Mouse (Mus musculus) limb, embryonic 11.5 days (tissue): Measurements from ENCODE around the gene Exosc3. TPM values are rescaled to one million over a fixed set of nuclear protein-coding genes. Genes with fewer than 3 reads are reported as not detected.
A peak's percentile ranks its signal among the peaks of the same experiment; 100 is the strongest.

ENCODE experiments used
- ATAC-seq: fragments of 200-750 bp; cut with Nextera tagmentation; 2 replicates; pipeline ENCODE4 v1.8.0; 2017; ENCODE audit warnings: low read depth; ENCODE audit not compliant: insufficient number of reproducible peaks, low FRiP score, low TSS enrichment
- DNase-seq: peaks from one replicate; pipeline ENCODE4 v3.0.0-alpha.2; 2015; ENCODE audit warnings: low spot score
- H3K27ac ChIP-seq: fragments of 300-500 bp; sonication (generic); replicated peaks from 2 replicates; pipeline ENCODE4 v1.5.1; 2014; ENCODE audit warnings: low read depth, mild to moderate bottlenecking, low read length
- H3K27me3 ChIP-seq: fragments of 300-500 bp; sonication (generic); 2 replicates; pipeline ENCODE4 v1.6.1; 2014; ENCODE audit warnings: mild to moderate bottlenecking, low read length, mixed read lengths; ENCODE audit not compliant: control insufficient read depth, insufficient read depth
- H3K36me3 ChIP-seq: fragments of 300-500 bp; sonication (generic); 2 replicates; pipeline ENCODE4 v1.6.1; 2014; ENCODE audit warnings: mild to moderate bottlenecking, low read length, moderate library complexity, mixed read lengths; ENCODE audit not compliant: control insufficient read depth, insufficient read depth
- H3K4me1 ChIP-seq: fragments of 300-500 bp; sonication (generic); 2 replicates; pipeline ENCODE4 v1.6.1; 2014; ENCODE audit warnings: low read length, mixed read lengths; ENCODE audit not compliant: control insufficient read depth, insufficient read depth
- H3K4me2 ChIP-seq: fragments of 300-500 bp; sonication (generic); 2 replicates; pipeline ENCODE4 v1.6.1; 2014; ENCODE audit warnings: low read depth, mild to moderate bottlenecking, moderate library complexity; ENCODE audit not compliant: severe bottlenecking
- H3K4me3 ChIP-seq: fragments of 300-500 bp; sonication (generic); 2 replicates; pipeline ENCODE4 v1.5.1; 2014; ENCODE audit warnings: low read depth, low read length
- H3K9ac ChIP-seq: fragments of 300-500 bp; sonication (generic); 2 replicates; pipeline ENCODE4 v1.6.1; 2014; ENCODE audit warnings: mild to moderate bottlenecking, low read length
- H3K9me3 ChIP-seq: fragments of 300-500 bp; sonication (generic); 2 replicates; pipeline ENCODE4 v1.6.1; 2016; ENCODE audit warnings: low read length; ENCODE audit not compliant: control insufficient read depth
- WGBS: fragments of 180-500 bp; shearing (Covaris S2); extraction: QIAGEN DNeasy Blood & Tissue Kit; methylation state at CpG from one replicate; pipeline ENCODE4 v1.1.7; 2014; 5-methylcytosine and 5-hydroxymethylcytosine counted together
- polyA plus RNA-seq: library from polyadenylated mRNA; unstranded; fragments of >200 nt; fragmentation: Nextera tagmentation; extraction: Ambion mirVana; gene quantifications from 2 replicates; pipeline ENCODE4 v1.2.1, GENCODE M21; 2014

Gene Exosc3
- polyA plus RNA-seq, 1 experiment from 2014 or later = 111 TPM

DNA sequence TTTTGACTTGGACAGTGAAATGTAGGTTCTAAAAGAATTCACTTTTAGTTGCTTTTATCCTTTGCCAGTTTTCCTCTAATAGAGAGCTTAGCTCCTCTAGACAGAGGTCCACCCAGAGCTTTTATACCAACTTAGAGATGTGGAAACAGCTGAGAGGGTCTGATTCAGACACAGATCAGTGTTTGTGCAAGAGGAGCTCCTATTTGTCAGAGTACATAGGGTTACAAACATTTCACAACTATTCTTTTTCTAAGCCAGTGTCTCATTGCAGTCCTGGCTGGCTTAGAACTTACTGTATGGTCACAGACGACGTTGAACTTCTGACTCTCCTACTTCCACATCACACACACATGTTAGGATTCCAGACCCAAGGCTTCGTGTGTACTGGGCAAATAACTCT is 14.1 kb upstream of the Exosc3 start:
- H3K4me3 ChIP-seq = no peak overlapping the region
- no peaks in the 10 kb centered on the region for H3K9me3 ChIP-seq
- no peaks in the 10 kb centered on the region for H3K27me3 ChIP-seq
- no peaks in the 10 kb centered on the region for H3K4me1 ChIP-seq
- DNase-seq (no peak), ATAC-seq (no peak)
- H3K4me2 ChIP-seq = no peak overlapping the region
- H3K9ac ChIP-seq = no peak overlapping the region
- WGBS = 85% methylated on average over 3 of the region's 3 CpGs
- H3K36me3 ChIP-seq = peaks cover 2% of the 10 kb centered on the region; the same call in 1 of the 2 replicates
- no peak overlapping the region for H3K27ac ChIP-seq

DNA sequence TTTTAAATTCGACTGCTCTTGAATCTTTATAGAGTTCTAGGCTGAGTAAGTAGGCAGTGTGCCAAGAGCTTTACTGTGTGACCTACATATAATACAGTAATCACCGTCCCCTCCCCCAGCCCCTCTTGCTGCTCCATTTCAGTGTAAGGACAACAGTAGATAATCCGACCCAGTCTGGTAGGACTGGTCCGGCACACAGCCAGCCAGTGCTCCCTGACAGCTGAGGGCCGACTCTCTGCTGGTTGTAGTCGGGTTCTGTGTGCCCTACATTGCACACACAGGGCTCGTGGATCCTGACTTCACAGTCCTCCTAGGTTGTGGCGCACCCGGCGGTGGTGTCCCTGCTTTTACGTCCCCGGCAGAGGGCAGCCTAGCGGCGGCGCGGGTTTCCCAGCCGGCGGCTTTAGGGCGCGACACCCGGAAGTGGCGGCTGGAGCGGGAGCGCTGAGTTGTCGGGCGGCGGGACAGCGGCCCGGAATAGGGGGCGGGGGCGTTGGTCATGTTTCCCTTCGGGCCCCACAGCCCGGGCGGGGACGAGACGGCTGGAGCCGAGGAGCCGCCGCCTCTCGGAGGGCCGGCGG is 773 bp downstream of the Exosc3 start, which contains the start of gene Dcaf10:
TSS of gene Dcaf10 (plus strand) at position 433 of the 581 bp plus-strand sequence.
- DNase-seq (peak; percentile 97), ATAC-seq (peak; percentile 91)
- Histone ChIP-seq H3K36me3 (no peaks in the 10 kb centered on the region; the same call in 1 of the 2 replicates), H3K4me3 (peak within 1 kb of the TSS; percentile 88), H3K4me1 (peaks cover 15% of the 10 kb centered on the region), H3K9ac (peak within 1 kb of the TSS; percentile 92), H3K9me3 (no peaks in the 10 kb centered on the region), H3K27ac (peak within 1 kb of the TSS; percentile 95), H3K4me2 (peak within 1 kb of the TSS; percentile 65), H3K27me3 (no peaks in the 10 kb centered on the region)
- WGBS = 2% methylated on average over 42 of the region's 42 CpGs

GRCm38 (mm10) chr4:45341226-45341625 is 1.3 kb downstream of the Exosc3 start:
- no peaks in the 10 kb centered on the region for H3K9me3 ChIP-seq
- WGBS = 66% methylated on average over 9 of the region's 9 CpGs
- no peak for ATAC-seq

DNA sequence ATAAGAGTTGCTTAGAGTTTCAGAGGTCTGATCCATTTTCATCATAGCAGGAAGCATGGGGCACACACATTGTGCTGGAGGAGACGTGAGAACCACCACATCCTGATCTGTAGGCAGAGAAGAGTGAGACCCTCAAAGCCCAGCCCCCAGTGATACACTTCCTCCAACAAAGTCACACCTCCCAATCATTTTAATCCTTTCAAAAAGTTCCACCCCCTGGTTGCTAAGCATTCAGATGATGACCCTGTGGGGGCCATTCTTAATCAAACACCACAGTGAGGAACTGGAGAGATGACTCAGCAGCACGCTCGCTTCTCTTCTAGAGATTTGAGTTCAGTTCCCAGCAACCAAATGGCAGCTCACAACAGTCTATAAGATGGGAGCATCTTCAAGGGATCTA is 10.1 kb downstream of the Exosc3 start:
- no peaks in the 10 kb centered on the region for H3K9me3 ChIP-seq
- H3K4me3 ChIP-seq = no peak overlapping the region
- WGBS = 75% methylated on average over 3 of the region's 3 CpGs
- H3K4me1 ChIP-seq = no peaks in the 10 kb centered on the region
- no peaks in the 10 kb centered on the region for H3K27me3 ChIP-seq
- ATAC-seq = no peak
- H3K36me3 ChIP-seq = no peaks in the 10 kb centered on the region
- no peak overlapping the region for H3K4me2 ChIP-seq
- H3K27ac ChIP-seq = no peak overlapping the region
- DNase-seq = no peak
- no peak overlapping the region for H3K9ac ChIP-seq

More at GRCm38 (mm10) chr4:45341226-45341625, 1.3 kb downstream of the Exosc3 start:
- Histone ChIP-seq H3K9ac (peak overlapping the region; percentile 92; the same call in 1 of the 2 replicates), H3K36me3 (no peaks in the 10 kb centered on the region; the same call in 1 of the 2 replicates), H3K4me2 (peak overlapping the region; percentile 65; the same call in 1 of the 2 replicates), H3K4me1 (peaks cover 15% of the 10 kb centered on the region), H3K4me3 (peak overlapping the region; percentile 88; the same call in 1 of the 2 replicates), H3K27ac (no peak overlapping the region; the same call in 1 of the 2 replicates), H3K27me3 (no peaks in the 10 kb centered on the region)
- DNase-seq = no peak

DNA sequence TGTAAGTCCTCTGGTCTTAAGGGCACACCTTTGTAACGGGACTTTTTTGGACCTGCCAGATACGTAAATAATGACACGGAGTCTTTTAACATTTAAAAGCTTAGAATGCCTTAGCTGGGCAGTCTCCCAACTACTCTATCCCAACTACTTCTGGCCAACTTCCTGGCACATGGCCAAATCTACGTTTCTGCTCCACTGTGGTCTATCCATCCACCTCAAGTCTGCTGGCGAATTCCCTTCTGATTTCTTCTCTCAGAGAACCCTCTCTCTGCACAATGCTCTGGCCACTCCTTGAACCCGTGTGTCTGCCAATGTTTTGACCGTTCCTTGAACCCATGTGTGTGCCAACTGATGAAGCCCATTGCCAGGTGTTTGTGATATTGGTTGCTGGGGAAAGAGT is 11.4 kb downstream of the Exosc3 start:
- DNase-seq (no peak), ATAC-seq (no peak)
- Histone ChIP-seq H3K27me3 (no peaks in the 10 kb centered on the region), H3K36me3 (no peaks in the 10 kb centered on the region), H3K9ac (no peak overlapping the region), H3K9me3 (no peaks in the 10 kb centered on the region), H3K27ac (no peak overlapping the region), H3K4me1 (no peaks in the 10 kb centered on the region), H3K4me3 (no peak overlapping the region), H3K4me2 (no peak overlapping the region)
- WGBS = 88% methylated on average over 7 of the region's 7 CpGs

DNA sequence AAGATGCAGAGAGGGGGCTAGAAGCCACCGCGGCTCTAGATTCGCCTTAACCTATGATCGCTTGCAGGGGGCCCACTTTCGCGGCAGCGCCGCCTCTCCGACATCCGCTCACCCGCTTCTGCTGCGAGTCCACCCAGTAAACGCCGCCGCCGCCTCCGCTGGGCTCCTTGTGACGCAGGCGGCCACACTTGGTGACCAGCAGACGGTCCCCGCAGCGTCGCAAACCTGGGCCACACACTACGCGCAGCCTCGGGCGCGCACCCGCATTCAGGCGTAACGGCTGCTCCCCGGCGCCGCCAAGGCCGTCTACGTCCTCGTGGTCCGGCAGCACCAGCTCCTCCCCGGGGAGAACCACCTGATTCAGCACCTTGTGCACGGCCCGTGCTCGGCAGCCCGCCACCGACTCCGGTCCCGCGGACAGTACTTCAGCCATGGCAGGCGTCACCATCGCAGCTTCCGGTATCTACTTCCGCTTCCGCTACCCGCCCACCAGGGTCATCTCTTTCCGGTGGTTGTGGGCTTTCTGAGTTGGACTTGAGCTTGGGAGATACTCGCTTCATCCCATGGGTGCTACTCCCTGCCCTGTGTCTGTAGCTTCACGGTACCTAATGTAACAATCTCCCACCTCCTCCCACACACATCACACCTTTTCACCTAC is 22.2 kb downstream of the Exosc3 start:
- peak overlapping the region; percentile 68 for H3K4me2 ChIP-seq
- H3K4me3 ChIP-seq = peak overlapping the region; percentile 99
- no peaks in the 10 kb centered on the region for H3K27me3 ChIP-seq
- H3K27ac ChIP-seq = peak overlapping the region; percentile 63
- no peaks in the 10 kb centered on the region for H3K4me1 ChIP-seq
- peaks cover 3% of the 10 kb centered on the region; the same call in 1 of the 2 replicates for H3K36me3 ChIP-seq
- ATAC-seq = 0 out of 2 replicates have a peak, but pooled peaks have one; percentile 47
- no peaks in the 10 kb centered on the region for H3K9me3 ChIP-seq
- WGBS = under 1% methylated on average over 56 of the region's 56 CpGs
- DNase-seq = peak; percentile 87
- peak overlapping the region; percentile 88 for H3K9ac ChIP-seq

DNA sequence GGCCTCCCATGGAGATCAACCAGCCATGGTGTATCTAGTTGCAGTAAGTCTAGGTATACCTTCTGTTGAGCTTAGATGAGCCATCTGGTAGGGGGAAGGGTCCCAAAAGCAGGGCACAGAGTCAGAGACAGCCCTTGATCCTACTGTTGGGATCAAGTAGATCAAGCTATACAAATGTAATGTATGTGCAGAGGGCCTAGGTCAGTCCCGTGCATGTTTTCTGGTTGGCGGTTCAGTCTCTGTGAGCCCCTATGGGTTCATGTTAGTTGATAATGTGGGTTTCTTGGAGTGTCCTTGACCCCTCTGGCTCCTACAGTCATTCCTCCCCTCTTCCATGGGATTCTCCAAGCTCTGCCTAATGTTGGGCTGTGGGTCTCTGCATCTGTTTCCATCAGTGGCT is 31.5 kb downstream of the Exosc3 start:
- no peak overlapping the region for H3K9ac ChIP-seq
- no peaks in the 10 kb centered on the region for H3K9me3 ChIP-seq
- 92% methylated on average over 2 of the region's 2 CpGs for WGBS
- no peak overlapping the region for H3K4me2 ChIP-seq
- no peaks in the 10 kb centered on the region; the same call in 1 of the 2 replicates for H3K36me3 ChIP-seq
- H3K4me3 ChIP-seq = no peak overlapping the region
- ATAC-seq = no peak
- no peaks in the 10 kb centered on the region for H3K4me1 ChIP-seq
- no peak overlapping the region for H3K27ac ChIP-seq
- no peaks in the 10 kb centered on the region for H3K27me3 ChIP-seq
- DNase-seq = no peak

DNA sequence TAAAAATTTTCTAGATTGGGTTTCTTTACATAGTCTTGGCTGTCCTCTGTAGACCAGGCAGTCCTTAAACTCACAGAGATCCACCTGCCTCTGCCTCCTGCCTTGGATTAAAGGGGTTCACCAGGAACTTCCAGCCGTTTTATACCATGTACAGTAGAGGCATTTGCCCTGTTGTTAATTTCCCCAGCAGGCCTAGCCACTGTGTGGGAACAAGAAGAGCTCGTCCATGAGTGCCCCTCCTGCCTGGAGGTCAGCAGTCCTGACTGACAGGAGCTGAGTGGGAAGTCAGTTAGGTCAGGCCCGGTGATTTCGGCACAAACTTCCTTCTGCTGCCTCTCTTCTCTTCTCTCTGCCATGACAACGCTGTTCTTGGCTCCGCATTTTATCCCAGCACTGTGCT is 33.9 kb downstream of the Exosc3 start:
- H3K27me3 ChIP-seq = no peaks in the 10 kb centered on the region
- no peak overlapping the region for H3K27ac ChIP-seq
- no peak for DNase-seq
- no peaks in the 10 kb centered on the region; the same call in 1 of the 2 replicates for H3K36me3 ChIP-seq
- H3K9ac ChIP-seq = no peak overlapping the region
- no peaks in the 10 kb centered on the region for H3K4me1 ChIP-seq
- H3K9me3 ChIP-seq = no peaks in the 10 kb centered on the region
- no peak overlapping the region for H3K4me3 ChIP-seq
- ATAC-seq = no peak
- H3K4me2 ChIP-seq = no peak overlapping the region
- WGBS = 90% methylated on average over 6 of the region's 6 CpGs
